Mouse (Mus musculus) embryonic facial prominence, embryonic 13.5 days (tissue): ENCODE data around the gene Mylpf. TPM values are rescaled to one million over a fixed set of nuclear protein-coding genes. Genes with fewer than 3 reads are reported as not detected.

ENCODE experiments used
- polyA plus RNA-seq: library from polyadenylated mRNA; unstranded; fragments of >200 nt; fragmentation: Nextera tagmentation; extraction: Ambion mirVana; gene quantifications from 2 replicates; pipeline ENCODE4 v1.2.1, GENCODE M21; 2015

The Mylpf gene
- polyA plus RNA-seq, 1 experiment from 2014 or later = 41.1 TPM

Other genes with a start within 250 kb of the Mylpf start
- 95.8 and 97.0 TPM in 2 replicates for gene Cdipt, start 233.0 kb upstream of the Mylpf start, polyA plus RNA-seq
- gene Cdiptos, start 232.8 kb upstream of the Mylpf start, polyA plus RNA-seq = 1.3 and 1.7 TPM in 2 replicates
- 5.3 and 7.1 TPM in 2 replicates for gene Mvp, start 194.3 kb upstream of the Mylpf start, polyA plus RNA-seq
- gene Pagr1b, start 192.4 kb upstream of the Mylpf start, polyA plus RNA-seq = 0.47 TPM in 1 of 2 replicates, not detected in the other
- gene Pagr1a, start 191.5 kb upstream of the Mylpf start, polyA plus RNA-seq = 50.4 and 53.7 TPM in 2 replicates
- 83.4 and 89.6 TPM in 2 replicates for gene Gm42742, start 187.8 kb upstream of the Mylpf start, polyA plus RNA-seq
- gene Prrt2, start 187.7 kb upstream of the Mylpf start, polyA plus RNA-seq = 13.1 and 16.9 TPM in 2 replicates
- 63.6 and 73.0 TPM in 2 replicates for gene Maz, start 181.9 kb upstream of the Mylpf start, polyA plus RNA-seq
- gene Kif22, start 166.4 kb upstream of the Mylpf start, polyA plus RNA-seq = 99.4 and 124 TPM in 2 replicates
- gene Zg16, start 121.6 kb upstream of the Mylpf start, polyA plus RNA-seq = 15.5 TPM in 1 of 2 replicates, not detected in the other
- gene AI467606, start 117.5 kb upstream of the Mylpf start, polyA plus RNA-seq = 1.8 and 2.0 TPM in 2 replicates
- 1.1 and 1.2 TPM in 2 replicates for gene Qprt, start 86.7 kb upstream of the Mylpf start, polyA plus RNA-seq
- gene Spn, start 71.1 kb upstream of the Mylpf start, polyA plus RNA-seq = 0.15 and 0.25 TPM in 2 replicates
- 68.3 and 73.3 TPM in 2 replicates for gene Cd2bp2, start 12.8 kb upstream of the Mylpf start, polyA plus RNA-seq
- gene Tbc1d10b, start 422 bp upstream of the Mylpf start, polyA plus RNA-seq = 30.4 and 32.0 TPM in 2 replicates
- 53.7 and 55.0 TPM in 2 replicates for gene Zfp553, start 24.2 kb downstream of the Mylpf start, polyA plus RNA-seq
- gene Sept1, start 24.2 kb downstream of the Mylpf start, polyA plus RNA-seq = 26.9 and 29.6 TPM in 2 replicates
- 78.2 and 83.9 TPM in 2 replicates for gene Zfp771, start 35.4 kb downstream of the Mylpf start, polyA plus RNA-seq
- gene Dctpp1, start 51.8 kb downstream of the Mylpf start, polyA plus RNA-seq = 156 and 206 TPM in 2 replicates
- gene Sephs2, start 65.2 kb downstream of the Mylpf start, polyA plus RNA-seq = 63.4 and 64.1 TPM in 2 replicates
- gene Itgal, start 87.4 kb downstream of the Mylpf start, polyA plus RNA-seq = 0.52 and 1.1 TPM in 2 replicates
- gene Zfp768, start 136.7 kb downstream of the Mylpf start, polyA plus RNA-seq = 16.1 and 18.1 TPM in 2 replicates
- gene Zfp747, start 167.2 kb downstream of the Mylpf start, polyA plus RNA-seq = 9.4 and 10.5 TPM in 2 replicates
- gene 9130019O22Rik, start 178.3 kb downstream of the Mylpf start, polyA plus RNA-seq = 5.6 and 5.9 TPM in 2 replicates
- 6.4 and 7.2 TPM in 2 replicates for gene E430018J23Rik, start 184.7 kb downstream of the Mylpf start, polyA plus RNA-seq
- gene Zfp764, start 197.9 kb downstream of the Mylpf start, polyA plus RNA-seq = 7.7 and 8.2 TPM in 2 replicates
- 25.6 and 29.3 TPM in 2 replicates for gene Zfp688, start 213.2 kb downstream of the Mylpf start, polyA plus RNA-seq
- gene Zfp689, start 240.3 kb downstream of the Mylpf start, polyA plus RNA-seq = 11.8 and 13.1 TPM in 2 replicates